Mouse (Mus musculus): ENCODE results near the gene 1700015F17Rik.

DNA sequence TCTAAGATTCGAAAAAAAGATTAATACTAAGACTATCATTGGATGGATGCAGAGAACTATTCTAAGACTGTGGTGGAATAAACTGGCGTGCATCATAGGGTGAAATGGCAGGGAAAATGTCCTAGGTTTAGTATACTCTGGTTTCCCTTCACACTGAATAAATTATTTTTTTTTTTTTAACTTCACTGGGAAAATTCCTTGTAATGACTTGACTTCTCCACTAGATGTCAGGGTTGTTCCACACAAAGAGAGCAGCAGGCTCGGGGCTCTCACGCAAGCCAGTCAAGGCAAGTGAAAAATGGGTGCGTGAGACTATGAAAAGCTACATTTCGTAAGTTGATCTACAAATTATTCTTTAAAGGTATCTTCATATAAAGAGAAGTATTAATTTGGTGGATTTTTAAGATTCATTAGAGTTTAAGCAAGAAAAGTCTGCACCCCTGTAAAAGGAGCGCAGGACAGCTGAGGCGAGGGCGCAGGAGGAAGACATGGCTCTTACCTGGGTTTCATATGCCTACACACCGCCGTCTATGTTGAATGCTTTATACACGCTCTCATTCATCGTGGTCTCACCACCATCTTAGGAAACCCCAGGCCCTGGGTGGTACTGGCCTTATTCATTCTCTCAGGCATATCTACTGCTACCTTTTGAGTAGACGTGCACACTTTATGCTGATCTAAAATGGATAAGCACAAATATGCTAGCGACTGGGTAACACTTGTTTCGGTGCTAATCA is 15.5 kb upstream of the 1700015F17Rik start:
- TF ChIP-seq POLR2A (IDR thresholded peaks at IDR 0.05; ENCODE audit: insufficient read length, low read depth) (no peak), MAX (IDR thresholded peaks at IDR 0.05; ENCODE audit: low read depth) (no peak), USF1 (IDR thresholded peaks at IDR 0.05; ENCODE audit: low read depth) (no peak), MYOG (IDR thresholded peaks at IDR 0.05; ENCODE audit: control insufficient read depth in 1 of 3, insufficient read depth in 1 of 3, insufficient read length in 2 of 3, low read depth in 2 of 3) (no peak)

All from myocyte (in vitro differentiated cells).